Mouse (Mus musculus) cerebellum, adult 2 months (tissue): Measurements from ENCODE around the gene Gm3336. TPM values are rescaled to one million over a fixed set of nuclear protein-coding genes. Genes with fewer than 3 reads are reported as not detected.
A peak's percentile ranks its signal among the peaks of the same experiment; 100 is the strongest.

Experiments used
- DNase-seq, 2 experiments: peaks; one replicate each; pipeline ENCODE4 v3.0.0; 2021
- H3K27ac ChIP-seq: fragments of 200-500 bp; 2 replicates; pipeline ENCODE4 v1.5.1; 2012; ENCODE audit warnings: low read length, control low read depth, inconsistent platforms; ENCODE audit not compliant: insufficient read depth
- H3K27me3 ChIP-seq: fragments of 200-500 bp; 2 replicates; pipeline ENCODE4 v1.6.1; 2012; ENCODE audit warnings: inconsistent platforms, mild to moderate bottlenecking, low read length, moderate library complexity; ENCODE audit not compliant: control insufficient read depth, insufficient read depth
- H3K4me1 ChIP-seq: fragments of 200-500 bp; 2 replicates; pipeline ENCODE4 v1.6.1; 2011; ENCODE audit warnings: low read length; ENCODE audit not compliant: control insufficient read depth, insufficient read depth
- H3K4me3 ChIP-seq: fragments of 200-500 bp; replicated peaks from 2 replicates; pipeline ENCODE3; 2011; ENCODE audit warnings: mild to moderate bottlenecking, low read depth, low read length, control low read depth; ENCODE audit not compliant: insufficient read depth
- CTCF ChIP-seq: fragments of 200-500 bp; IDR thresholded peaks from 2 replicates; pipeline ENCODE4 v1.5.1; 2011; ENCODE audit warnings: low read depth, mild to moderate bottlenecking, control low read depth, low read length, moderate library complexity, borderline replicate concordance; ENCODE audit not compliant: insufficient read depth
- POLR2A ChIP-seq: fragments of 200-500 bp; IDR thresholded peaks from 2 replicates; pipeline ENCODE4 v1.6.1; 2011; ENCODE audit warnings: low read length, control low read depth, borderline replicate concordance; ENCODE audit not compliant: insufficient read depth
- WGBS: fragments of 180-500 bp; shearing (Covaris S2); methylation state at CpG from one replicate; pipeline ENCODE4 v1.1.7; 2018; 5-methylcytosine and 5-hydroxymethylcytosine counted together
- polyA plus RNA-seq: library from polyadenylated mRNA; depleted of rRNA; stranded (reverse); fragments of >200 nt; gene quantifications from 2 replicates; pipeline ENCODE4 v1.2.3, GENCODE M21; 2012

Gm3336 gene
- polyA plus RNA-seq, 1 experiment, result not detected

GRCm38 (mm10) chr8:70760350-70760749 lies 42.0 kb downstream of the Gm3336 start:
- H3K4me3 ChIP-seq, result peak overlapping the region; percentile 60
- no peaks in the 10 kb centered on the region for H3K27me3 ChIP-seq
- H3K4me1 ChIP-seq, result peaks cover 35% of the 10 kb centered on the region
- no peak for DNase-seq
- TF ChIP-seq POLR2A, result no peak
- no peak for TF ChIP-seq CTCF
- H3K27ac ChIP-seq, result peak overlapping the region; percentile 45
- WGBS, result under 1% methylated on average over 22 of the region's 22 CpGs

DNA sequence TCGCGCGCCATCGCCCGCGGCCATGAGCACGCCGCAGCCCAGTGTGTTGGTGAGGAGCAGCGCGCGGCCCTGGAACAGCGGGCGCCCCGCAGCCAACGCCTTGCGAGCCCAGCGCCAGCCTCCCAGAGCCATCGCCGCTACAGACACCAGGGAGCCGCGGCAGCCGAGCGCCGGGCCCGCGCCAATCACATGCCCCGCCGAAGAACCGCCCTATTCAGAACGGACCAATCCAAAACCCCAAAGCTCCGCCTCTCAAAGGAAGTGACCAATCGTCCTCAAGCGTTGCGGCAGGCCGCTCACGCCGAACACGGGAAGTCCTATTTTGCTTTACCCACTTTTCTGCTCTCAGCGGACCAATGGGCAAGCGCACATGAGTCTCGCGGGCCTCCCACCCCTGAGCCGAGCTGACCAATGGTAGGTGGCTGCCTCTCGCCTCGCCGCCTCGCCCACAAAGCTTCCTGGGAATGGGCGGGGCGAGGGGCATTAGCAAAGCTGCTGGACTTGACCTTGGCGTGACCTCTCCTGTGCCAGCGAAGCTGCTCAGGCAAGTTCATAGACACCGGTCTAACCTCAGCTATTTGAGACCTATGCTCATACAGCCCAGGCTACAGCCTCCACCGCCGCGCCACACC lies 42.5 kb downstream of the Gm3336 start, which contains the start of gene Mpv17l2:
Gene Mpv17l2, minus strand, starts transcription at position 172 of the 632 bp plus-strand sequence.
- Histone ChIP-seq H3K4me3 (peak within 1 kb of the TSS; percentile 60), H3K27ac (peak within 1 kb of the TSS; percentile 67), H3K27me3 (no peaks in the 10 kb centered on the region), H3K4me1 (peaks cover 34% of the 10 kb centered on the region)
- WGBS, result under 1% methylated on average over 55 of the region's 55 CpGs
- TF ChIP-seq POLR2A, result no peak; the same call in 1 of the 2 replicates
- no peak for TF ChIP-seq CTCF
- DNase-seq, result peak; percentile 96 to 99

DNA sequence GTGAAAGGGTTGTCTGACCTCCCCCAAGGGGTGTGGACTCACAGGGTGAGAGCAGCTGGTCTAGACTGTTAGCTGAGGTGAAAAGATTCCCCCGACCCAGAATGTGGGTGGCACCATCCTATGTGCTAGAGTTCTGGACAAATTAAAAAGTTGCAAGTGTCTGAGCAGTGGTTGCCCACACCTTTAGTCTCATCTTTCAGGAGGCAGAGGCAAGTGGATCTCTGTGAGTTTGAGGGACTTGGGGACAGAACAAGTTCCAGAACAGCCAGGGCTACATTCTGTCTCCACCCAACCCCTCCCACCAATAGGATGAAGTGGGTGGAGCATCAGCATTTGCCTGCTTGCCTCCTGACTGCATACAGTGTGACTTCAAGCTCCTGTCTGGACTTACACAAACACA lies 43.8 kb downstream of the Gm3336 start:
- DNase-seq, result no peak
- TF ChIP-seq POLR2A, result no peak
- no peak for TF ChIP-seq CTCF
- Histone ChIP-seq H3K4me1 (peaks cover 38% of the 10 kb centered on the region), H3K27ac (no peak overlapping the region), H3K27me3 (no peaks in the 10 kb centered on the region), H3K4me3 (no peak overlapping the region)
- 72% methylated on average over 1 of the region's 1 CpGs for WGBS

GRCm38 (mm10) chr8:70763354-70763753 lies 45.0 kb downstream of the Gm3336 start:
- under 1% methylated on average over 3 of the region's 3 CpGs for WGBS
- Histone ChIP-seq H3K4me3 (no peak overlapping the region), H3K27me3 (no peaks in the 10 kb centered on the region), H3K4me1 (peaks cover 27% of the 10 kb centered on the region), H3K27ac (no peak overlapping the region)
- DNase-seq, result peak; percentile 50 to 72
- TF ChIP-seq POLR2A (no peak), CTCF (peak; percentile 76)

DNA sequence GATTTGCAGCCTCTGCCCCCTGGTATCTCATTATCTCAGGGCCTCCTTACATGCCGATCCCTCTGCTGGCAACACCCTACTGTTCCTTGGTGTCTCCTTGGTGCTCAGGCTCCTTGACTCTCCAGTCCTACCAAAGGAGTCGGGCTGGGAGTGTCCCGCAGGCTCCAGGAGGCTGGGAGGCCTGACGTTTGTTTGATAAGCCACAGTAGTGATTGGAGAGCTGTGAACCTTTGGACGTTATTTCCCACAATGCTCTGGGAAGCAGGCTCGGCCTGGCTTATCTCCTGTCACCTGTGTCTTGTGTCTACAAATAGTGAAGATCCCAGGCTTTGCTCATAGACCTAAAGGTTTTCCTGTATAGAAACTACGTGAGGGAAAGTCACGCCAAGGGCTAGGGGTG lies 45.7 kb downstream of the Gm3336 start:
- TF ChIP-seq POLR2A, result no peak
- no peak for TF ChIP-seq CTCF
- Histone ChIP-seq H3K4me3 (no peak overlapping the region), H3K4me1 (peaks cover 21% of the 10 kb centered on the region), H3K27me3 (no peaks in the 10 kb centered on the region), H3K27ac (no peak overlapping the region)
- DNase-seq, result no peak
- 88% methylated on average over 8 of the region's 8 CpGs for WGBS

DNA sequence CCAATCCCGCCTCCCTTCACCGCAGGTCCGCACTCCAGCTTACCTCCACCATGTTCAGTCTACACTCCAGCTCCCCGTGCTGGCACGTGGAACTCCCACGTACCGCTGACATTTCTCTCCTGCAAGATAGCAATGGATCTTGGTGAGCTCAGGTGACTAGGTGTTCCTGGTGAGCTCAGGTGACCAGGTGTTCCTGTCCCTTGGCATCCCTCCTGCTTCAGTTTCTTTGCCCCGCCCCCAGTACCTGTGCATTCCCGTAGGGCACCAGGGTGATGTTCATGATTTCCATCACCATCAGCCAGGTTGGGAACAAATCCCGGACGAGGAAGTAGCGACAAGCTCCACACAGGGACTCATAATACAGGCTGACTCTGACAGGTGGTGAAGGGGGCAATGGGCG lies 46.3 kb downstream of the Gm3336 start:
- DNase-seq, result no peak
- Histone ChIP-seq H3K4me3 (no peak overlapping the region), H3K4me1 (peaks cover 20% of the 10 kb centered on the region), H3K27ac (no peak overlapping the region), H3K27me3 (no peaks in the 10 kb centered on the region)
- TF ChIP-seq CTCF (no peak), POLR2A (no peak)
- 92% methylated on average over 13 of the region's 13 CpGs for WGBS

GRCm38 (mm10) chr8:70765329-70765728 lies 47.0 kb downstream of the Gm3336 start:
- Histone ChIP-seq H3K27ac (no peak overlapping the region), H3K4me1 (peaks cover 15% of the 10 kb centered on the region), H3K27me3 (no peaks in the 10 kb centered on the region), H3K4me3 (no peak overlapping the region)
- 87% methylated on average over 9 of the region's 9 CpGs for WGBS
- no peak for DNase-seq
- TF ChIP-seq POLR2A (no peak), CTCF (no peak)

DNA sequence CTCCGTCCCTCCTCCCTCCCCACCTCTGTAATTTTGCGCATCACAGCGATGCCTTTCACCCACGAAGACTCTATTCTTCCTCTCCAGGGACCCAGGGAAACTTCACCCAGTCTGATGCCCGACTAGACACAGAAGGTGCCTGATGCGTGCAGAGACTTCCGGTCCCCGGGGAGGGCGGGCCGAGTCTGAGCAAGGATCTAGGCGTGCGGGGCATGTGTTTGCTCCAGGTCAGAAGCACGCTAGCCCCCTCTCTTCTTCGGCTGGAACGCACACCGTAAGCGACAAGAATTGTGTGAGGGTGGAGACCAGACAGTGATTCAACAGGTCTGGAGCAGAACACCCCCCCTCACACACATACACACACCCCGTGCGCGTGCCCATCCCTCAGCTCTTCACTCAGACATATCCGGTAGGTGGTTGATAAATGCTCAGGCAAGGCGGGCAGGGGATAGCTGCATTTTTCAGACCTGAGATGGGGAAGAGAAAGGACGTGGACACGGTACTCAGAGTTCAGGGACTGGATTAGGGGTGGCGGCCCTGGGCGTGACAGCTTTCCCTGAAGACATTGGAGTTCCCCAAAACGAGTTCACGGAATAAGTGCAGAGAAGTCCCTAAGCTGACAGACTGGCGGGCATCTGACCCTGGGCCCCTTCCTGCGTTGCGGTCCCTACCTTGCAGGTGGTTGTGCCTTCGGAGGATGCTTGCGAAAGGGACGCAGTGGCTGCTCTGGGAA lies 47.7 kb downstream of the Gm3336 start:
- TF ChIP-seq CTCF (no peak), POLR2A (no peak)
- DNase-seq, result no peak

More for the DNA sequence above, 47.7 kb downstream of the Gm3336 start:
- WGBS, result 11% methylated on average over 34 of the region's 34 CpGs
- Histone ChIP-seq H3K4me1 (peaks cover 15% of the 10 kb centered on the region), H3K27ac (no peak overlapping the region), H3K27me3 (no peaks in the 10 kb centered on the region), H3K4me3 (peak overlapping the region; percentile 35)
